Mouse (Mus musculus) midbrain, embryonic 16.5 days (tissue): ENCODE data around the gene Ryr1. TPM values are rescaled to one million over a fixed set of nuclear protein-coding genes. Genes with fewer than 3 reads are reported as not detected.

Experiments used
- ATAC-seq: fragments of 200-750 bp; cut with Nextera tagmentation; 2 replicates; pipeline ENCODE4 v1.8.0; 2017; ENCODE audit warnings: moderate TSS enrichment
- H3K27ac ChIP-seq: fragments of 300-500 bp; sonication (generic); 2 replicates; pipeline ENCODE4 v1.5.1; 2014; ENCODE audit warnings: mild to moderate bottlenecking, low read length, mixed read lengths
- H3K27me3 ChIP-seq: fragments of 300-500 bp; sonication (generic); 2 replicates; pipeline ENCODE4 v1.6.1; 2014; ENCODE audit warnings: low read depth, low read length, mixed read lengths; ENCODE audit not compliant: control insufficient read depth, insufficient read depth
- H3K36me3 ChIP-seq: fragments of 300-500 bp; sonication (generic); 2 replicates; pipeline ENCODE4 v1.6.1; 2014; ENCODE audit warnings: mild to moderate bottlenecking, low read length, moderate library complexity, mixed read lengths; ENCODE audit not compliant: control insufficient read depth, insufficient read depth
- H3K4me1 ChIP-seq: fragments of 300-500 bp; sonication (generic); 2 replicates; pipeline ENCODE4 v1.6.1; 2014; ENCODE audit warnings: mild to moderate bottlenecking, low read length, mixed read lengths; ENCODE audit not compliant: control insufficient read depth, insufficient read depth
- H3K4me2 ChIP-seq: fragments of 300-500 bp; sonication (generic); 2 replicates; pipeline ENCODE4 v1.6.1; 2014; ENCODE audit warnings: mild to moderate bottlenecking, low read length, mixed read lengths
- H3K4me3 ChIP-seq: fragments of 300-500 bp; sonication (generic); 2 replicates; pipeline ENCODE4 v1.5.1; 2014; ENCODE audit warnings: low read depth, mild to moderate bottlenecking, low read length, moderate library complexity, mixed read lengths
- H3K9ac ChIP-seq: fragments of 300-500 bp; sonication (generic); 2 replicates; pipeline ENCODE4 v1.6.1; 2014; ENCODE audit warnings: low read depth, low read length, mixed read lengths
- H3K9me3 ChIP-seq: fragments of 300-500 bp; sonication (generic); replicated peaks from 2 replicates; pipeline ENCODE4 v1.6.1; 2014; ENCODE audit warnings: mild to moderate bottlenecking, low read length, mixed read lengths; ENCODE audit not compliant: control insufficient read depth, poor library complexity, severe bottlenecking
- WGBS: fragments of 180-500 bp; shearing (Covaris S2); extraction: QIAGEN DNeasy Blood & Tissue Kit; methylation state at CpG from one replicate; pipeline ENCODE4 v1.1.7; 2014; 5-methylcytosine and 5-hydroxymethylcytosine counted together
- microRNA counts: library from miRNA; unstranded; fragments of <30 nt; microRNA quantifications from one replicate; lab custom pipeline; 2016
- microRNA-seq: library from miRNA; unstranded; fragments of <30 nt; microRNA quantifications from one replicate; pipeline ENCODE4, GENCODE M21; 2017
- polyA plus RNA-seq: library from polyadenylated mRNA; unstranded; fragments of >200 nt; fragmentation: Nextera tagmentation; extraction: Ambion mirVana; gene quantifications from 2 replicates; pipeline ENCODE4 v1.2.1, GENCODE M21; 2015

The Ryr1 gene
- polyA plus RNA-seq, 1 experiment from 2014 or later, result 14.4 TPM

DNA sequence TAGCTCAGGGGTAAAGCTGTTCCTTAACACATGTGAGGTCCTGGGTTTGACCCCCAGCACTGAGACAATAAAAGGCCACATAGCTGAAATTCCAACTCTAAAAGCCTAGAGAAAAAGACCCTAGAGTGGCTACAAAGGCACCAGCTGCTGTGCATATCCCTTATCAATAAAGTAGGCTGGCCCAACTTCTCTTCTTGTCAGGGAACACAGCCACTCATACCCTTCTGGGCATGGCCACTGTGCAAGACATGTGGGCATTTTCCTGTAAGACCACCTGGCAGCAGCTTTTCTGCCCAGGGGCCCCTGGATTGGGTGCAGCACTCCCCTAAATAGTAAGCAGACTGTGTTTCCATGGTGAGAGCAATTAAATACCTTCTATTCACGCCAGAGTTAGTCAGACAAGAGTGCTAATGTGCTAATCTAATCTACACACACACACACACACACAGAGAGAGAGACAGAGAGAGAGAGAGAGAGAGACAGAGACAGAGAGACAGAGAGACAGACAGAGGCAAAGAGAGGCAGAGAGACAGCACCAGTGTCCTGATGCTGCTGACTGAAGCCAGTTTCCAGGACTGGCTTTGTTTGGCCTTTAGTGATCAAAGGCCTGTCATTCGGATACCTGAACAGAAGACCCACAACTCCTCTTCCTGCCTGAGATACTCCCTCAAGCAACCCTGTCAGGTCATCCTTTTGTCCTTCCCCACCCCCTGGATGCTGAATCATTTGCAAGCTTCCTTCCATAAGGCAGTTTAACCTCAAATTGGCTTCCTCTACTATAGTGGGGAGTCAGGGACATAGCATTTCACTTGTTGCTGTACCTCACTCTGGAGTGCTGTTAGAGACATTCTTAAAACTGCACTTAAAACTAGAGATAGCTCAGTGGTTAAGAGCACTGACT is 171.3 kb downstream of the Ryr1 start:
- Histone ChIP-seq H3K27ac (0 out of 2 replicates have a peak overlapping the region, but pooled peaks have one; percentile 30), H3K36me3 (no peaks in the 10 kb centered on the region), H3K9ac (no peak overlapping the region), H3K9me3 (no peaks in the 10 kb centered on the region), H3K4me1 (peaks cover 14% of the 10 kb centered on the region; the same call in 1 of the 2 replicates), H3K27me3 (no peaks in the 10 kb centered on the region), H3K4me2 (no peak overlapping the region), H3K4me3 (no peak overlapping the region)
- 10% methylated on average over 2 of the region's 2 CpGs for WGBS
- ATAC-seq, result no peak

MicroRNAs encoded within 50 kb of the gene (microRNA counts, 519-probe panel; counts per million panel counts)
- 2,279 counts per million, percentile 67 among the panel's probes with 10 or more counts for microRNA mmu-miR-1963 (lab: Ali Mortazavi, UCI)

Small RNAs within 50 kb of the gene (microRNA-seq; reads per million reads assigned to microRNA genes)
- gene Gm44408 (not detected), gene Mir1963 (not detected)

Other genes with a start within 250 kb of the Ryr1 start
- gene Capn12, start 243.8 kb downstream of the Ryr1 start, polyA plus RNA-seq, result 0.40 and 0.57 TPM in 2 replicates
- 132 and 133 TPM in 2 replicates for gene Actn4, start 162.8 kb downstream of the Ryr1 start, polyA plus RNA-seq
- gene Eif3k, start 143.3 kb downstream of the Ryr1 start, polyA plus RNA-seq, result 279 TPM in 2 replicates
- 11.8 and 13.2 TPM in 2 replicates for gene Map4k1, start 143.1 kb downstream of the Ryr1 start, polyA plus RNA-seq
- 0.83 and 1.0 TPM in 2 replicates for gene Rasgrp4, start 9.7 kb upstream of the Ryr1 start, polyA plus RNA-seq
- gene Fam98c, start 31.1 kb upstream of the Ryr1 start, polyA plus RNA-seq, result 23.7 and 28.3 TPM in 2 replicates
- gene Ggn, start 45.0 kb upstream of the Ryr1 start, polyA plus RNA-seq, result 0.54 and 1.1 TPM in 2 replicates
- 10.7 TPM in 2 replicates for gene Spred3, start 45.2 kb upstream of the Ryr1 start, polyA plus RNA-seq
- 287 TPM in 2 replicates for gene Psmd8, start 55.5 kb upstream of the Ryr1 start, polyA plus RNA-seq
- 3.8 and 5.8 TPM in 2 replicates for gene Catsperg1, start 88.9 kb upstream of the Ryr1 start, polyA plus RNA-seq
- 1.1 and 1.7 TPM in 2 replicates for gene Kcnk6, start 107.3 kb upstream of the Ryr1 start, polyA plus RNA-seq
- gene Yif1b, start 113.2 kb upstream of the Ryr1 start, polyA plus RNA-seq, result 95.7 and 109 TPM in 2 replicates
- gene 2200002D01Rik, start 123.3 kb upstream of the Ryr1 start, polyA plus RNA-seq, result 0.46 and 1.5 TPM in 2 replicates
- 81.2 and 89.7 TPM in 2 replicates for gene Spint2, start 156.7 kb upstream of the Ryr1 start, polyA plus RNA-seq
- gene Ppp1r14a, start 164.1 kb upstream of the Ryr1 start, polyA plus RNA-seq, result 2.5 and 2.7 TPM in 2 replicates
- 223 and 226 TPM in 2 replicates for gene Dpf1, start 178.8 kb upstream of the Ryr1 start, polyA plus RNA-seq